Mouse (Mus musculus) limb, embryonic 15.5 days (tissue): ENCODE data around the gene A4galt. TPM values are rescaled to one million over a fixed set of nuclear protein-coding genes. Genes with fewer than 3 reads are reported as not detected.

Experiments
- ATAC-seq: fragments of 200-750 bp; cut with Nextera tagmentation; 2 replicates; pipeline ENCODE4 v1.8.0; 2017; ENCODE audit warnings: low read depth, moderate TSS enrichment; ENCODE audit not compliant: insufficient number of reproducible peaks, low FRiP score, low TSS enrichment
- H3K27ac ChIP-seq: fragments of 300-500 bp; sonication (generic); 2 replicates; pipeline ENCODE4 v1.5.1; 2015; ENCODE audit warnings: moderate library complexity, mild to moderate bottlenecking, inconsistent platforms
- H3K27me3 ChIP-seq: fragments of 300-500 bp; sonication (generic); 2 replicates; pipeline ENCODE4 v1.6.1; 2015; ENCODE audit warnings: inconsistent platforms
- H3K36me3 ChIP-seq: fragments of 300-500 bp; sonication (generic); 2 replicates; pipeline ENCODE4 v1.6.1; 2015; ENCODE audit warnings: inconsistent platforms
- H3K4me1 ChIP-seq: fragments of 300-500 bp; sonication (generic); 2 replicates; pipeline ENCODE4 v1.6.1; 2015; ENCODE audit warnings: inconsistent platforms
- H3K4me2 ChIP-seq: fragments of 300-500 bp; sonication (generic); 2 replicates; pipeline ENCODE4 v1.6.1; 2015; ENCODE audit warnings: mild to moderate bottlenecking, inconsistent platforms
- H3K4me3 ChIP-seq: fragments of 300-500 bp; sonication (generic); 2 replicates; pipeline ENCODE4 v1.5.1; 2015; ENCODE audit warnings: mild to moderate bottlenecking, inconsistent platforms
- H3K9ac ChIP-seq: fragments of 300-500 bp; sonication (generic); 2 replicates; pipeline ENCODE4 v1.6.1; 2015; ENCODE audit warnings: inconsistent platforms
- H3K9me3 ChIP-seq: fragments of 300-500 bp; sonication (generic); 2 replicates; pipeline ENCODE4 v1.6.1; 2016; ENCODE audit warnings: inconsistent platforms
- WGBS: fragments of 180-500 bp; shearing (Covaris S2); methylation state at CpG from one replicate; pipeline ENCODE4 v1.1.7; 2015; 5-methylcytosine and 5-hydroxymethylcytosine counted together
- polyA plus RNA-seq: library from polyadenylated mRNA; unstranded; fragments of >200 nt; fragmentation: Nextera tagmentation; extraction: Ambion mirVana; gene quantifications from 2 replicates; pipeline ENCODE4 v1.2.1, GENCODE M21; 2015

Gene A4galt
- polyA plus RNA-seq, 1 experiment from 2014 or later: 5.7 TPM

DNA sequence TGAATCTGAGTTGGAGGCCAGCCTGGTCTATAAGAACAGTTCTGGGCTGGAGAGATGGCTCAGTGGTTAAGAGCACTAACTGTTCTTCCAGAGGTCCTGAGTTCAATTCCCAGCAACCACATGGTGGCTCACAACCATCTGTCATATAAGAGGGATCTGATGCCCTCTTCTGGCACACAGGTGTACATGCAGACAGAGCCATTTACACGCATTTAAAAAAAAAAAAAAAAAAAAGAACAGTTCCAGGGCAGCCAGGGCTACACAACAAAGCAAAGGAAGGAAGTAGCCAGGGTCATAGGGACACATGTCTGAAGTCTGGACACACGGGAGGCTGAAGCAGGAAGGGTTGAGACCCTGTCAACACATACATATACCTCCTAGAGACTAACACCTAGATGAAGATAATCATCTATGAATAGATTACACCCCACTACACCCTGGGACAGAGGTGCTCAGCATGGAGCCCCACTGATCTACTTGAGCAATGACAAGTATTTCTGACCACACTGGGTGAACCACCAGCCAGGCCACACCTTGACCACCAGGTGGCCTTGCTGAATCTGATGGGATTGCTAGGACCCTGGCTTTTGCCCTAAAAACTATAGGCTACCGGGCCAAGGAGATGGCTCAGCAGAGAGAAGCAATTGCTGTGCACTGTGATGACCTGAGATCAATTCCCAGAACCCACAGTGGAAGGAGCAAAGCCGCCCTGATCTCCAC lies 9.5 kb downstream of the A4galt start:
- Histone ChIP-seq H3K9ac (no peak overlapping the region), H3K4me3 (no peak overlapping the region), H3K4me1 (no peaks in the 10 kb centered on the region), H3K4me2 (no peak overlapping the region), H3K9me3 (no peaks in the 10 kb centered on the region), H3K27me3 (no peaks in the 10 kb centered on the region), H3K27ac (no peak overlapping the region), H3K36me3 (no peaks in the 10 kb centered on the region)
- no peak for ATAC-seq
- WGBS: 78% methylated on average over 4 of the region's 4 CpGs

DNA sequence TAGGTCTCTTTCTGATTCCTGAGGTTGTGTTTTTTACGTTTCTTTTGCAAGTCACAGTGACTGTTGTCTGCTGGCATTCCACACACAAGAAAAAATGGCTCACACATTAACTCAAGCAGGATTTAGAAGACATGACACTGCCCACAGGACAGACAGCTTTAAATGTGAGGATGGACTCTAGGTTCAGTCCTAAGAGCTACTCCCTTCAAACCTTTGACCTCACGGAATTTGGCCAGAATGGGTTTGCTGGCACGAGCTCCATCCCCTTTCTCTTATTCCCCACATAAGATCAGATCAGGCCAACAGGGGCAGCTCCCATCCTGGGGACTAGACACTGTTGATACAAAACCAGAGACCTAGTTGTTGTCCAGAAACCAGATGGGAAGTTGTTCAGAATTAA lies 10.1 kb downstream of the A4galt start:
- Histone ChIP-seq H3K9ac (no peak overlapping the region), H3K4me2 (no peak overlapping the region), H3K36me3 (no peaks in the 10 kb centered on the region), H3K27me3 (no peaks in the 10 kb centered on the region), H3K27ac (no peak overlapping the region), H3K4me3 (no peak overlapping the region), H3K4me1 (no peaks in the 10 kb centered on the region), H3K9me3 (no peaks in the 10 kb centered on the region)
- 84% methylated on average over 3 of the region's 3 CpGs for WGBS
- ATAC-seq: no peak

DNA sequence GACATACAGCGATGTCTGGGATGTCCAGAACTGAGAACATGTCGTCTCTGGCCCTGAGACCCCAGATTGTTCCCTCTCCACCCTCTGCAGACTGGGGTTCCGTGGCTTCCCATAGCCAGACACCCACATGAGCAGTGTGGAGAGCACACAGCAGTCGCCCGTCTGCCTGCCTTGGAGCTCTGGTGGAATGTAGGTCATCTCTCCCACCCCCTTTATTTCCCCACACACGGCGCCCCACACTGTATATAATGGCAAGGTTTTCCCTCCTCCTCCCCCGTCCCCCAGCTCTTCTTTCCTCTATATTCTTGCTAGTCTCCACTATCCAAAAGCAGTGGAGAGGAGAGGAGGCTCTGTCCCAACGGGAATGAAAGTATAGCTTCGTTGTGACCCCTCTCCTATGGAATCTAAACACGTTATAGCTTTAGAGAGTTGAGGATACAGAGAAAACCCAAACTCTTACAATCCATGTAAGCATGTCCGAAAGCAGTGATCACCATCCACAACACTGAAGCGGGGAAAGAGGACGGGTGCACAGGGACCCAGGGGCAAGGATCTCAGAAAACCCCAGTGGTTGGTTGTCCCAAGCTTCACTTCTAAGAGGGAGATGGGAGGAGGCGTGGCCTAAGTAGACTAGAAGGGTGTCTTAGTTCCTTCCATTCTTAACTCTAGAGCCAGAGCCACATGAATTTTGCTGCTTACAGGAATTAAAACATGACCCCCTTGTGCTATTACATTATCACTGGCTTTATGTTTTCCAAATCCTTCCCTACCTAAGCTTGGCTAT lies 13.9 kb downstream of the A4galt start:
- Histone ChIP-seq H3K4me1 (peaks cover 7% of the 10 kb centered on the region; the same call in 1 of the 2 replicates), H3K9me3 (no peaks in the 10 kb centered on the region), H3K36me3 (no peaks in the 10 kb centered on the region), H3K4me3 (no peak overlapping the region), H3K9ac (no peak overlapping the region), H3K4me2 (no peak overlapping the region), H3K27me3 (no peaks in the 10 kb centered on the region), H3K27ac (no peak overlapping the region)
- ATAC-seq: no peak
- WGBS: 65% methylated on average over 15 of the region's 15 CpGs

DNA sequence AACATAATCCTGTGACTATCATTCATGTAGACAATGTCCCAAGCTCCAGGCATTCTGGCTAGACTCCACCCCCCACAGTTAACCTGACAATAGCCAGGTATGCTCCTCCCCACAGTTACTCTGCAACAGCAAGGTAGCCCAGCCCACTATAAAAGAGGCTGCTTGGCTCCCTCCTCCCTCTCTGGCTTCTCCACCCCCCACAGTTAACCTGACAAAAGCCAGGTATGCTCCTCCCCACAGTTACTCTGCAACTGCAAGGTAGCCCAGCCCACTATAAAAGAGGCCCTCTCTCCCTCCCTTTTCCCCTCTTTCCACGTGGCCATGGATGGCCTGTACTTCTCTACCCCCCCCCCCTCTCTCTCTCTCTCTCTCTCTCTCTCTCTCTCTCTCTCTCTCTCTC lies 14.8 kb downstream of the A4galt start:
- H3K4me3 ChIP-seq: no peak overlapping the region
- no peak overlapping the region for H3K4me2 ChIP-seq
- no peak overlapping the region for H3K27ac ChIP-seq
- H3K27me3 ChIP-seq: no peaks in the 10 kb centered on the region
- H3K9ac ChIP-seq: no peak overlapping the region
- peaks cover 7% of the 10 kb centered on the region; the same call in 1 of the 2 replicates for H3K4me1 ChIP-seq
- no peaks in the 10 kb centered on the region for H3K36me3 ChIP-seq
- WGBS: 17% methylated on average over 1 of the region's 1 CpGs
- no peaks in the 10 kb centered on the region for H3K9me3 ChIP-seq
- no peak; the same call in 1 of the 2 replicates for ATAC-seq

DNA sequence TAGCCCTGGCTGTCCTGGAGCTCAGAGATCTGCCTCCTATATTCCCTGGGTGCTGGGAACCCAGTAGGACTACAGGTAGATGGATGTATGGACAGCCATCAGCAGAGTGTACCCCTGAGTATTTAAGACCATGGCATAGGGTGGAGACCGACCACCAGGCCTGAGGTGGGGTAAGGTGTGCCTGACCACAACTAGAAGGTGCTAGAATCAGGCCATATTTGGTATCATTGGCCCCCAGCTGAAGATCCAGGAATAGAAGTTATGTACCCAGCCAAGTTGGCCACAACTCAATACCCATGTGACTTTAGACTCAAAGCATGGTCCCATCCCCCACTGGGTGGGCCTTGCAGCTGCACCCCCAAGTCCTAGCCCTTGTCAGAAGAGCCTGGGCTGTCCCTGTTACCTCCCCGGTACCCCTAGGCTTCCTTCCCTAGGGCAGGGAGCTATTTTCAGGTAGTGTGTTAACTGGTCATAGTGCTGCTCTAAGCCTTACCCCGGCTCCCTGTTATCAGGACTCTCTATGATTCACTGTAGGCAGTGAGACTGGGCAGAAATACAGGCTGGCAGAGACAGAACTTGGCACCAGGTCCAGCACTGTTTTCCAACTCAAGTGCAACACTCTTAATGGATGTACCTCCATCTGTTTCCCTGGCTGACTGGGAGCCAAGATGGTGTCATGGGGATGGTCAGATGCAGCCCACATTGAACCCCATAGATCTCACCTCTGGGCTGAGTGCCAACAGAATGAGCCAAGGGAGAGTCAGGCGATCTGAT lies 18.2 kb downstream of the A4galt start:
- Histone ChIP-seq H3K9ac (no peak overlapping the region), H3K9me3 (no peaks in the 10 kb centered on the region), H3K4me1 (peaks cover 7% of the 10 kb centered on the region; the same call in 1 of the 2 replicates), H3K4me3 (no peak overlapping the region), H3K36me3 (no peaks in the 10 kb centered on the region), H3K27me3 (no peaks in the 10 kb centered on the region), H3K4me2 (no peak overlapping the region), H3K27ac (no peak overlapping the region)
- ATAC-seq: no peak
- 79% methylated on average over 4 of the region's 4 CpGs for WGBS

DNA sequence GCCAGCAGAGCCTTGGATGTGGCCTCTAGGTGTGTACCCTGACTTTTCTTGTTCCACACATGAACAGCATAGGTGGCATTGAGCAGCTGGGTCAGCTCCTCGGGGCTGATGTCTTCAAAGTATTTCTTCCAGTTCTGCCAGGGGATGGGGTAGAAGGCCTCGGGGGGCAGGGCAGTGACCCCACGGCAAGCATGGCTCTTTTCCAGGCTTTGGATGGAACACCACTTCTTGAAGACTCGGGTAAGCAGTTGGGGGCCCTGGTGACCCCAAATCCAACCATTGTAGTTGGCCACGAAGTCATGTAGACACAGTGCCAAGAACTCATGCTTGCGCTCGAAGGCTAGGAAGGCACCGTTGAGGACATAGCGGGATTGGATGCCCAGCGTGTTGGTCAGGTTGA lies 24.0 kb downstream of the A4galt start:
- Histone ChIP-seq H3K4me3 (no peak overlapping the region), H3K4me1 (peaks cover 36% of the 10 kb centered on the region), H3K9ac (no peak overlapping the region), H3K36me3 (no peaks in the 10 kb centered on the region), H3K9me3 (no peaks in the 10 kb centered on the region), H3K27ac (no peak overlapping the region), H3K27me3 (no peaks in the 10 kb centered on the region), H3K4me2 (no peak overlapping the region)
- 94% methylated on average over 10 of the region's 10 CpGs for WGBS
- no peak for ATAC-seq

DNA sequence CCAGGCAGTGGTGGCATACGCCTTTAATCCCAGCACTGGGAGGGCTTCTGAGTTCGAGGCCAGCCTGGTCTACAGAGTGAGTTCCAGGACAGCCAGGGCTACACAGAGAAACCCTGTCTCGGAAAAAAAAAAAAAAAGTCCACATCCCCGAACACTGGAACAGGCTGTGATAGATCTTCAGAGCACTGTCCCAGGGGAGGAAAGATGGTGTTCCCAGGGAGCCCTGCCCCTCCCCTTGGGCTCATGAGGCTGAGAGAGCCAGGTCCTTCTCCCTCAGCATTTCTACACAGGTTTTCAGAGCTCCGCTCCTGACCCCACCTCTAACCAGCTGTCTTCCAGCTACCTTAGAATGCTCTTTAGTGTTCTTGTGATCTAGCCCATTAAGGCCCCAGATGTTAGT lies 24.7 kb downstream of the A4galt start:
- H3K4me3 ChIP-seq: no peak overlapping the region
- no peak overlapping the region for H3K4me2 ChIP-seq
- no peak for ATAC-seq
- no peaks in the 10 kb centered on the region for H3K36me3 ChIP-seq
- H3K27ac ChIP-seq: no peak overlapping the region
- H3K4me1 ChIP-seq: peaks cover 41% of the 10 kb centered on the region
- WGBS: 86% methylated on average over 5 of the region's 5 CpGs
- no peak overlapping the region for H3K9ac ChIP-seq
- no peaks in the 10 kb centered on the region for H3K27me3 ChIP-seq
- no peaks in the 10 kb centered on the region for H3K9me3 ChIP-seq

DNA sequence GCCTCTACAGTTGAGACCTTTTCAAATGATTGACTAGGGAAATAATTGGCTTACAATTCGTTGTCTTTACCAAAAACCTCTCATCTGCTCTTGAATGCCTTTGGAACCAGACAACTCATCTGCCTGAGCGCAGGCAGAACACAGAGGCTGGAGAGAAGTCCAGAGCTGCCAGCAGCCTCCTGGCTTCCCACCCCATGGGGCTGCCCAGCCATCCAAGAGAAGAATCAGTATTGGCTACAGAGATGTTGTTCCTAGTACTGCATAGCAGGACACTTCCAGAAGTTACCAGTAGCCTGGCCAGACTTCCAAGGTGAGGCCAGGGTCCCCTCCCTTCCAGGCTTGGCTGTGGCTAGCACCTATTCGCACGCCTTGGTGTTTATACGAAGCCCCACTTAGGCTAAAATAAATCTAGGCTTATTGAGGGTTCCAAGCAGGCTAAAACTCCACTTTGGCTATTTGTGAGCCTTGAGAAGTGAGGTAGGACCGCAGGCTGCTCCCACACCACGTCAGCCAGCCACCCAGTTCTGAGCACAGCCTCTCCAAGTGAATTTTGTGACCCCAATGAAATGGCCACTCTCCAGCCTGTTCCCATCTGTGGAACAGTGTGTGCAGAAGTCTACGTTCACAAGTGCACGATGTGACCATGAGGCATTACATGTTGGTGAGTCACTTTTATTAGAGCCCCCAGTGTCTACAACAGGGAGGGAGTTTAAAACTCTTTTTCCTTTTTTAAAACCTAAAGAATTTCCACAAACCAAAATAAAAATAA lies 25.3 kb downstream of the A4galt start:
- Histone ChIP-seq H3K9ac (no peak overlapping the region), H3K27me3 (no peaks in the 10 kb centered on the region), H3K4me1 (peaks cover 41% of the 10 kb centered on the region), H3K4me3 (no peak overlapping the region), H3K27ac (peak overlapping the region; percentile 95), H3K36me3 (no peaks in the 10 kb centered on the region), H3K4me2 (no peak overlapping the region), H3K9me3 (no peaks in the 10 kb centered on the region)
- no peak for ATAC-seq
- 70% methylated on average over 9 of the region's 9 CpGs for WGBS

DNA sequence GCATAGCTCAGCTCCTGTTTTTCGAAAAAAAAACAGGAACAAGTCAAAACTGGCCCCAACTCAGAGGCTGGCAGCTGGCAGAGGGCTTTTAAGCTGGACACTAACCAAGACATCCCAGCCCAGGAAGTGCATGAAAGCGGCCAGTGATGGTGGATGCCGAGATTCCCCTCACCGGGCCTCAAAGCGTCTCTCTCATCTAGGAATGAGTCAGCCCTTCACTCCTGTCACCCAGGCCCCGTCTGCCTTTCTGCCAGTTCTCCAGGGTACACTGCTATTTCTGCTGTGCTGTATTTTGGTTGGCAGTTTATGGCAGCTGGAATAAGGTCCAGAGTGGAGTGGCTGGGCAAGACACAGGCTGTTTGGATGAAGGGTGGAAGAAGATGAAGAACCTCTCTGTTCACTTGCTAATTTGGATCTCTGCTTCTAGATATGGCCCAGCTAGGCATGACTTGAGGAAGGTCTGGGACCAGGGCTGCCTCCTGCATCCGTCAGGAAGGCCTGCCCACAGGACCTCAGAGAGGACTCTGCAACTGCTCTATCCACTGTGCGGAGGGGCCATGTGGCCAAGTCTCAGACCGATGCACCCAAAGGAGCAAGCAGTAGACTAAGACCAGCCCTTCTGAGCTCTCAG lies 27.3 kb downstream of the A4galt start:
- peaks cover 41% of the 10 kb centered on the region for H3K4me1 ChIP-seq
- 35% methylated on average over 9 of the region's 9 CpGs for WGBS
- no peak overlapping the region for H3K9ac ChIP-seq

DNA sequence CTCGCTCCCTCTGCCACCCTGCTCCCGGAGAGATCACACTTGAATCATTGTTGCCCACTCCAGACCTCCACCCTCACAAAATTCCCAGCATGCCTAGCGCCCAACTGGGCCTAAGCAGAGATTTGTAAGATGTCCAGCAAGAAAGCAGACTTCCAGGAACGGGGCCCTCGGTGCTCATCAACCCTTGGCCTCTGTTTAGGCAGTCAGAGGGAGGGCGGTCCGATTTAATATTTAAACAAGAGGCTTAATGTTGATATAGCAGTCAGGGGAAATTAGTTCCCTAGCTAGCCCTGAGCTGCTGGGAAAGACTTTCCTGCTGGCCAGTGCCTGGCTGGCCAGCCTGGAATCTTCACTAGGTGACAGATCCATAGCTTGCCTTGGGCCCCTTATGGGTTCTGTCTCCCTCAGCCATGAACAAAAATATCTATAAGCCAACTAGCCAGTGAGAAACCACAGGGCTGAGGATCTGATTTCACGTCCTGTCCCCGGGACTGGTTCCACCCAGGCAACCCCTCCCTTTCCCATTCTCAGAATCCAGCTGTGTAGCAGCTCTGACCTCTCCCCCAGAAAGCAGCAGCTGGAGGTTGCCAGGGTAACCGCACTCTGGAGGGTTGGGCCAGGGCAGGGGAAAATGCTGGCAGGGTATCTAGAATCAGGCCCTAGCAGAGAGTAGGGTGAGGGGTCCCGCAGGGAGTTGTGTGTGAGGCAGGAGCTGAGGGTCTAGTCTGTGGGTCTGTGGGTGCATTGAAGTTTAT lies 28.2 kb downstream of the A4galt start:
- H3K9ac ChIP-seq: no peak overlapping the region
- no peak overlapping the region for H3K4me3 ChIP-seq
- no peaks in the 10 kb centered on the region for H3K36me3 ChIP-seq
- no peaks in the 10 kb centered on the region for H3K9me3 ChIP-seq
- peak; percentile 90 for ATAC-seq
- H3K4me2 ChIP-seq: peak overlapping the region; percentile 22
- no peaks in the 10 kb centered on the region for H3K27me3 ChIP-seq
- 32% methylated on average over 11 of the region's 11 CpGs for WGBS
- peaks cover 41% of the 10 kb centered on the region for H3K4me1 ChIP-seq
- peak overlapping the region; percentile 95 for H3K27ac ChIP-seq

More for the DNA sequence above, 27.3 kb downstream of the A4galt start:
- no peaks in the 10 kb centered on the region for H3K27me3 ChIP-seq
- no peaks in the 10 kb centered on the region for H3K9me3 ChIP-seq
- H3K4me2 ChIP-seq: peak overlapping the region; percentile 22; the same call in 1 of the 2 replicates
- ATAC-seq: peak; percentile 48
- H3K36me3 ChIP-seq: no peaks in the 10 kb centered on the region
- no peak overlapping the region for H3K4me3 ChIP-seq
- H3K27ac ChIP-seq: peak overlapping the region; percentile 95
